Mouse (Mus musculus): ENCODE results near the gene Naa16. TPM values are rescaled to one million over a fixed set of nuclear protein-coding genes. Genes with fewer than 3 reads are reported as not detected.

Gene Naa16
- polyA plus RNA-seq, 1 experiment = 12.1 TPM

DNA sequence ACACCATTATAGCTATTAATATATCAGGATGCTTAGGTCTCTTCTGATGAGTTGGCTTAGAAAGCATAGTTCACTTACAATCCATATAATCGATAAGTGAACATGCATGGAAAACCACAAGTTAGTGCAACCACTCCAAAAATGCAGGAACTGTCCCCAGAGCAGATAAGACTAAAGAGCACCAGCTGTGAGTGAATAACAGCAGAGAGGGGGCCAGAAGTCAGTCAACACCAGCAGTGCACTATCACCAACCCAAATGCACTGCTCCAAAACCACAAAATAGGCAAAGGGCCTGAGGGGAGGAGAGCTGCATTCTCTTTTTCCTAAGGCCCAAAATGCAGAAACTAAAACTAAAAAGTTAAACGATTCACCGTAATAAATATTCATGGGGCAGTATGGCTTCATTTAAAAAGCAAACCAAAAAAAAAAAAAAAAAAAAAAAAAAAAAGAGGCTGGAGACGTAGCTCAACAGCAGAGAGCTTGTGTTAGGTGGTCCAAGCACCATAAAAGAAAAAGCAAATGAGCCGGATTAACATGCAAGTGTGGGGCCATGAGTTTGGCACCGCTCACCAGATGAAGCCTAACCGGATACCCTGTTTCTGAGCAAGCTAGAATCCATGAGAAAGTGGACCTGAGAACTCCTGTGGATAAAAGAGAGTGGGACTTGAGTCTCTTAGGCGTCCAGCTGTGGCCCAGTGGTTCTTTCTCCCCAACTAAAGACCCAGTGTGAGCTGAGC lies 77.0 kb downstream of the Naa16 start:
- H3K4me3 ChIP-seq (ENCODE audit: insufficient read depth, low read depth, low read length) = no peak overlapping the region
- no peak overlapping the region for H3K27ac ChIP-seq (replicated peaks; ENCODE audit: low read depth, low read length)
- H3K4me1 ChIP-seq (ENCODE audit: control insufficient read depth, insufficient read depth, insufficient read length, low read length) = no peaks in the 10 kb centered on the region

DNA sequence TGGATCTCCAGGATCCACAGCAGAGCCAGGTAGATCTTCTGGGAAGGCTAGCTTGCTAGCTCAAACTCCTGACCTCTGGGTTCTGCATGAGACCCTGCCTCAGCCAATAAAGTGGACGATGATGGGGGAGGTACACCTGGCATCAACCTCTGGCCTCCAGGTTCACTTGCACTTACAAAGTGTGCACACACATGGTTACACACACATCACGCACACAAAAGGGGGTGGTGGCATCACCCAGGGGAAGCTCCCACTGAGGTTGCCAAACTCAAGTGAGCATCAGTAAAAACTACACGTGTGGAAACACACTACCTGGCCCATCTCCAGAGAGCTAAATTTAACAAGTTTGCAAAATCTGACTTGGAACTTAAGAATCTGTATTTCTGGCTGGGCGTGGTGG lies 77.9 kb downstream of the Naa16 start:
- Histone ChIP-seq H3K27ac (replicated peaks; ENCODE audit: low read depth, low read length) (no peak overlapping the region), H3K4me3 (ENCODE audit: insufficient read depth, low read depth, low read length) (no peak overlapping the region), H3K4me1 (ENCODE audit: control insufficient read depth, insufficient read depth, insufficient read length, low read length) (no peaks in the 10 kb centered on the region)

DNA sequence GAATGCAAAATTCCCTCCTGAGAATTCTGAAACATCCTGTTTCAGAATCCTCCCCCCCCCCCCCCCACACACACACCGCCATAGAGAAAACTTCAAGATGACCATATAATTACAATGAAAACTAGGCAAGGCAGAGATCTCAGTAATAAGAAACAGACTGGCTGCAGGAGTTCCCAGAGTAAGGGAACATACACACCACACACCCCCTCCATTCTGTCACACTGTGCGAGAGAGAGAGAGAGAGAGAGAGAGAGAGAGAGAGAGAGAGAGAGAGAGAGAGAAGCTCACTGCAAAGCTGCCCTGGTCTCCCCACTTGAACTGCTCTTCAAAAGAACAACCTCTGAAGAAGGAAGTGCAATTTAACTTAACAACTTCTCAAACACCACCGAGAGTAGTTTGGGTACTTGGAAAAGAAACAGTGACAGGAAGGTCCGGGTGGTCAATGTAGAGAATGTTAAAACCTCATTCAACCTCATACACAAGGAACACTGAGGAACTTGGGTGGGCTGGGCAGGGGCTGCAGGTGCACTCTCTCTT lies 78.6 kb downstream of the Naa16 start:
- Histone ChIP-seq H3K4me1 (ENCODE audit: control insufficient read depth, insufficient read depth, insufficient read length, low read length) (no peaks in the 10 kb centered on the region), H3K4me3 (ENCODE audit: insufficient read depth, low read depth, low read length) (no peak overlapping the region), H3K27ac (replicated peaks; ENCODE audit: low read depth, low read length) (no peak overlapping the region)

DNA sequence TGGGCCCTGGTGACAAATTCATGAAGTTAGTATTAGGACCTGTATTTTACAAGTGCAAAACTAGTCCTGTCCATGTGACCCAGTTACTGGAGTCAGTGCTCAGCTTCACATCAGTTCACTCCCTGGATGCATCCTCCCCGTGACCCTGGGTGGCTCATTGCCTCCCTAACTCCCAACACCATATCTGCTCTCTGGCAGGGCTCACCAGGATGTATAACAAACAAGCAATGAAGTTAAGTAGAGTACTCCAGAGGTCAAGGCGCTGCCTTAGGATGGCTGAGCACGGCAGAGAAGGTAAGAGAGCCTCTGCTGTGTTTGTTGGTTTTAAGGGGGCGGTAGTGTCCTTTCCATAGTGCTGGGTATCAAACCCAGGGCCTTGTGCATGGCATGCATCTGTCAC lies 81.5 kb downstream of the Naa16 start:
- Histone ChIP-seq H3K27ac (replicated peaks; ENCODE audit: low read depth, low read length) (no peak overlapping the region), H3K4me3 (ENCODE audit: insufficient read depth, low read depth, low read length) (no peak overlapping the region), H3K4me1 (ENCODE audit: control insufficient read depth, insufficient read depth, insufficient read length, low read length) (no peaks in the 10 kb centered on the region)

DNA sequence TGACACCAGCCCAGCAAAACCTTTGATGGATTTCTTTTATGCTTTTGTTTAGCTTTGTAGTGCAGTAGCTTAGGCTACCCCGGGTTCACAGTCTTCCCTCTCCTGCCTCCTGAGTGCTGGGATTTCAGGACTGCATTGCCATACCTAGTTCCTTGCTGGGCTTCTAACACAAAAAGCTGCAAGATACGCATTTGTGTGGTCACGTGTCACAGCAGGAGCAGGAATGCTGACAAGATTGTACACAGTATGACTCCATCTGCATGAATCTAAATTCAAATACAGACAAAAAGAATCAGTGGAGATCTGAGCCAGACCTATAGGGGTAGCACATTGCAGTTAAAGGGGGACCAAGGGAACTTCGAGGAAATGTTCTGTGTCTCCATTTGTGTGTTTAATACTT lies 82.2 kb downstream of the Naa16 start:
- Histone ChIP-seq H3K4me1 (ENCODE audit: control insufficient read depth, insufficient read depth, insufficient read length, low read length) (no peaks in the 10 kb centered on the region), H3K27ac (replicated peaks; ENCODE audit: low read depth, low read length) (no peak overlapping the region), H3K4me3 (ENCODE audit: insufficient read depth, low read depth, low read length) (no peak overlapping the region)

DNA sequence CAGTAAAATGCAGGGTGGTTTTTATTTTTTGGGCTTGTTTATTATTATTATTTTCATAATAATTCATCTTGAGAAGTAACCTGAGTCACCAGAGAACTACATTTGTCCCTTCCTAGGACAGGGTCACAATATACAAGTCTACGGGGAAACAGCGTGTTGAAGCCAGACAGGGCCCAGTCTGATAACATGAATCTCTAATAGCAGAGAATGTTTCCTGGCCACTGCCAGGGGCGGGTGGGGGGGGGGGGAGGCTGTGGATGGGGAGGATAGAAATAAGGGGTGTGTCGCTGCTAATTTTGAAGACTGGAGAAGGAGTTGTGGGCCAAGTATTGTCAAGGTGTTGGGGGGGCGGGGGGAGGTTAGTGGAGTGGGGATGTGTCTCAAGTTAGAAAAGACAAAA lies 82.7 kb downstream of the Naa16 start:
- Histone ChIP-seq H3K27ac (replicated peaks; ENCODE audit: low read depth, low read length) (no peak overlapping the region), H3K4me3 (ENCODE audit: insufficient read depth, low read depth, low read length) (no peak overlapping the region), H3K4me1 (ENCODE audit: control insufficient read depth, insufficient read depth, insufficient read length, low read length) (no peaks in the 10 kb centered on the region)

DNA sequence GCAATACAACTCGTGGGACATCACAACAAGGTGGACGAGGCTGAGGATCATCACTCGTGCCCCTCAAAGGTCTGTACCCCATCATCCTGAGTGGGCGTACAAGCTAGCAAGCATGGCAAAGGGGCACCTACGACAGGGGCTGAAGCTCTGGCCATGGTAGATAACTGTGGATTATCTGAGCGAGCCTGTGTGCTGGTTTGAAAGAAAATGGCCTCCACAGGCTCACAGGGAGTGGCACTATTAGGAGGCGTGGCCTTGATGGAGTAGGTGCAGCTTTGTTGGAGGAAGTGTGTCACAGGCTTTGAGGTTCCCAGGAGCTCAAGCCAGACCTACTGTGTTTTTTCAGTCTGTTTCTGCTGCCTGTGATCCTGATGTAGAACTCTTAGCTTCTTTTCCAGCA lies 83.4 kb downstream of the Naa16 start:
- H3K4me3 ChIP-seq (ENCODE audit: insufficient read depth, low read depth, low read length) = no peak overlapping the region

DNA sequence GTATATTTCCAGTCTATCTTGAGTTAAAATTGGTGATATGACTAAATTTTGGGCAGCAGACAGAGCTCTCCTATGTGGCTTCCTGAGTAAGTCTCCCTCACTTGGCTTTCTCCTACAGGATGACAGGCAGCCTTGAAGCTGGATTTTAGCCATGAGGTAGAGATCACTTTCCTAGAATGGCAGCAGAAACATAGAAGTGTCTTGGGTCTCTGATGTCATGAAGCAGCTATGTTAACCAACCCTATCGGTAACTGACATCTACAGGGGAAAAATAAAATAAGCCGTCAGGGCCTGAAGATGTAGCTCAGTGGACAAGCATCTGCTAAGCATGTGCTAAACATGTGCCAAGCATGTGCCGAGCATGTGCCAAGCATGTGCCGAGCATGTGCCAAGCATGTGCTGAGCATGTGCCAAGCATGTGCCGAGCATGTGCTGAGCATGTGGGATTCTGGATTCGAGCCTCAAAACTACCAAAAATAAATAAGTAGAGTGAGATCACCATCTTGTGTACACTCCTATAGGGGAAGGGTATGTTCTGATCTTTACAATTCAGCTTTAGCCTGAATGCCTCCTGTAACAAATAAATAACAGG lies 85.6 kb downstream of the Naa16 start:
- no peaks in the 10 kb centered on the region for H3K4me1 ChIP-seq (ENCODE audit: control insufficient read depth, insufficient read depth, insufficient read length, low read length)
- no peak overlapping the region for H3K27ac ChIP-seq (replicated peaks; ENCODE audit: low read depth, low read length)
- H3K4me3 ChIP-seq (ENCODE audit: insufficient read depth, low read depth, low read length) = no peak overlapping the region

More for the DNA sequence above, 83.4 kb downstream of the Naa16 start:
- Histone ChIP-seq H3K4me1 (ENCODE audit: control insufficient read depth, insufficient read depth, insufficient read length, low read length) (no peaks in the 10 kb centered on the region), H3K27ac (replicated peaks; ENCODE audit: low read depth, low read length) (no peak overlapping the region)

DNA sequence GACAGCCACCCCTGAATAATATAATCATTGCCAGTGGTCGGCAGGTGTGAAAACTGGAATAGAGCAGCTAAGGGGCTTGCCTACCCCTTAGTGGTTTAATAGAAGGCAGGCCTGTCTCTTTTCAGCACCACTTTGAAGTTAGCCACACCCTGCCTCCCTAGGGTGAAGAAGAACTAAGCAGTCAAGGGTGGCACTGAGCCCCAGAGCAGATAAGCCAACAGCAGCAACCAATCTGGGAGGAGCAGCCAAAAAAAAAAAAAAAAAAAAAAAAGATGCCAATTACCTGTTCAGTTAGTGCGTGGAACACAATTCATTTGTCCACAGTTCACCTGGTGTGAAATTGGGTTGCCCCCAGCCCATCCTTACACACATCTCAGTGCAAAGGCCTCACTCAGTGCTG lies 87.4 kb downstream of the Naa16 start:
- Histone ChIP-seq H3K4me1 (ENCODE audit: control insufficient read depth, insufficient read depth, insufficient read length, low read length) (no peaks in the 10 kb centered on the region), H3K4me3 (ENCODE audit: insufficient read depth, low read depth, low read length) (no peak overlapping the region), H3K27ac (replicated peaks; ENCODE audit: low read depth, low read length) (no peak overlapping the region)

DNA sequence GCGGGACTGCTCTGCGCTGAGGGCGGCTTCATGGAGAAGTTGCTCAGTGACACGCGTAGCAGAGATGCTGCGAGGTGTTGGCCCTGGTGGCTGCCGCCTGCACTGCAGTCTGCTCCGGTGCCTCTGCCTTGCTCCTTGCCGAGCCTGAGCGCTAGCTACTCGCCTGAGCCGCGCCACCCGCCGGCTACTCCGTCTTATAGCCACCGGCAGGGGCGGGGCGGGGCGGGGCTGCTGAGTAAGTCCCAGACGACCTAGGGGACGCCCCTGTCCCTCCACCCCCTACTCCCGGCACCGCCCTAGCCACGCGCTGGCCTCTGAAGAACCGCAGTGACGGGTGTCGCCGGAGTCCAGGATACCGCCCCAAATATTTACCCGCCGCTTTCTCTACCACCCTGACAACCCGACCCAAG lies 89.1 kb downstream of the Naa16 start, which contains the start of gene Rgcc:
Gene Rgcc, minus strand, starts transcription at position 180 of the 410 bp plus-strand sequence.
- Histone ChIP-seq H3K4me3 (ENCODE audit: insufficient read depth, low read depth, low read length) (peak within 1 kb of the TSS; percentile 85), H3K4me1 (ENCODE audit: control insufficient read depth, insufficient read depth, insufficient read length, low read length) (no peaks in the 10 kb centered on the region), H3K27ac (replicated peaks; ENCODE audit: low read depth, low read length) (peak within 1 kb of the TSS; percentile 94)

DNA sequence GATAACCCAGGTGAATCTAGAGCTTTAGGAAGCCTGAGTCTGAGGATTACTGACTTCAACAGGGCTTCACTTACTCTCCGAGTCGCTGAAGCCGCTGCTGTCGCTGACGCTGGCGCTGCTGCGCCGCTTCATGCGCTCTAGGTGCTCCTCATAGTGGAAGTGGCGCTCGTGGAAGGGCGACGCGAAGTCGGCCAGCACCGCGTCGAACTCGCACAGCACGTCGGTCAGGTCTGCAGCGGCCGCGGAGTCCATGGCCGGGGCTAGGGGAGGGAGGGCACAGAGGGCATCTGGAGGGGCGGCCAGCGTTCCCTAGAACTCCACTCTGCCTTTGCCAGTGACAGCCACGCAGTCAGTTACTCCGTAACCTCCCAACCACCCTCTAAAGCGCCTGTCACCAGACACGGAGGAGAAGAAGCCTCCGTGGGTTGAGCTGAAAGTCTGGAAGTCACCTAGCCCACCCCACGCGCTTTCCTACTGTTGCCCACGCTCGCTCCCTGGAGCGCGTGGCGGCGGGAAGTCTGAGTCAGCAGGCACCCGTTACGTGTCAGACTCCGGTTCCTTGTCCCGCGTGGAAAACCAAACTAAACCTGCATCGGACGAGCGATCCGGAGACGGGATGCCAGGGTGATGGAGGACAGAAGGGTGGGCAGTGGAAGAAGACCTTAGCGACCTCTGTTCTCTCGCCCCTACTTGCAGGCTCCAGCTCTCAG lies 89.8 kb downstream of the Naa16 start:
- H3K4me1 ChIP-seq (ENCODE audit: control insufficient read depth, insufficient read depth, insufficient read length, low read length) = 0 out of 2 replicates have a peak, but pooled peaks cover under 1% of the 10 kb centered on the region
- peak overlapping the region; percentile 85 for H3K4me3 ChIP-seq (ENCODE audit: insufficient read depth, low read depth, low read length)
- H3K27ac ChIP-seq (replicated peaks; ENCODE audit: low read depth, low read length) = peak overlapping the region; percentile 94

DNA sequence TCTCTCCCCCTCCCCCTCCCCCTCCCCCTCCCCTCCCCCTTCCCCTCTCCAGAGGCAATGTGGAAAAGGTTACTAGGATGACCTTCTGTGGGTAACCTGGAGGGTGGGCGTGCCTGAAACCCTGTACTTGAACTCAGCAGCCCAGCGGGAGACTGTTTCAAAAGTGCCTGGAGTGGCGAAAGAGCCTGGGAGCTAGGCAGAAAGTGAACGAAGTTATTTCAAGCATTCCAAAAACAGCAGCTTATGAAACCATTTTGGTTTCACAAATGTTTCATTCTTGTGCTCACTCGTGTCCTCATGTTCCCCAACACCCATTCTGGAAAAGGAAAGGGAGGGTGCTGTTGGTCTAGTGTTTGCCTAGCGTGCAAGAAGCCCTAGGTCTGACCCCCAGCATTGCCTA lies 90.8 kb downstream of the Naa16 start:
- peak overlapping the region; percentile 94 for H3K27ac ChIP-seq (replicated peaks; ENCODE audit: low read depth, low read length)
- peak overlapping the region; percentile 85 for H3K4me3 ChIP-seq (ENCODE audit: insufficient read depth, low read depth, low read length)
- peaks cover 11% of the 10 kb centered on the region; the same call in 1 of the 2 replicates for H3K4me1 ChIP-seq (ENCODE audit: control insufficient read depth, insufficient read depth, insufficient read length, low read length)

DNA sequence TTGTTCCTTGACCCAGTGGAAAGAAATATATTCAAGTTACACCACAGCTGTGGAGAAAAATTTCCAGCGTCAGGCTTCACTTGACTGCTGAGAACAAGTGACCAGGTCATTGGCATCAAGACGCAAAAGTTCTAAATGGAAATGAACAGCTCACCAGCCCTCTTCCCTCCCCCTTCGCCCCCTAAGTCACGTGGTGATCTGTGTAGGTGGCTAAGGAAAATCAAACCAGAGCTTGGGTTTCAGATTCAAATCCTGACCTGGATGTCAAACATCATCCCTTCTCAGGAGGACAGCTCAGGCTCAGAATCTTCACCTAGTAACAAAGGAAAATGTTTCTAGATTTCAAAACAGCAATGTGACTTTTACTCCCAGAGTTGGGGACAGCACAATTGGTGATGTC lies 91.3 kb downstream of the Naa16 start:
- Histone ChIP-seq H3K4me3 (ENCODE audit: insufficient read depth, low read depth, low read length) (peak overlapping the region; percentile 66), H3K27ac (replicated peaks; ENCODE audit: low read depth, low read length) (peak overlapping the region; percentile 88), H3K4me1 (ENCODE audit: control insufficient read depth, insufficient read depth, insufficient read length, low read length) (peaks cover 11% of the 10 kb centered on the region; the same call in 1 of the 2 replicates)

DNA sequence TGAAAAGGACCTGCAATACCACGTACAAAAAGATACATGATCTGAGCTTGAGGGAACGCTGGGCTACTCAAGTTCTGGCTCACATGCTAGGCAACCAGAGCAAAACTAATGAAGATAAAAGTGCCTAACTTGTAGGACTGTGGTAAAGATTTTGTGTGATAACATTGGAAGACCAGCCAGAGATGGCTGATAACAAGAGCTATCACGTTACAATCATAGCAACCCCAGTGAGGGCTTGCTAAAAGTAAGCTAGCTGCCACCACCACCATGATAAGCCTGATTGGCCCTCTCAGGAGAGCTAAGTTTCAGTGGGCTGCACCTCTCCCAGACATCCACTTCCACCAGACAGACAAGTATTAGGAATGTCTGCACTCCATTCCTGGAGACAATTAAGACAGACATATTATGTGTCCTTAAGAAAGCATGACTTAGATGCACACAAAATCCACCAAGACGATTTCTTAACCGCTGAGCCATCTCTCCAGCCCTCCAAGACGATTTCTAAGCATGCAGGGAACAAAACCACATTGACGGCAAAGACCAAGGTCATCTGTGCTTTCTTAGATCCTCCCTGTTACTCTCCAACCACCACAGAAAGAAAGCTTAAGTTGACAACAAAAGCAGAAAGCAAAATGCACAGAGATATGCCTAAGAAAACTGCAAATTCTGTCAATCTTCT lies 92.1 kb downstream of the Naa16 start:
- H3K4me1 ChIP-seq (ENCODE audit: control insufficient read depth, insufficient read depth, insufficient read length, low read length) = peaks cover 11% of the 10 kb centered on the region; the same call in 1 of the 2 replicates
- H3K27ac ChIP-seq (replicated peaks; ENCODE audit: low read depth, low read length) = peak overlapping the region; percentile 88
- peak overlapping the region; percentile 66 for H3K4me3 ChIP-seq (ENCODE audit: insufficient read depth, low read depth, low read length)

DNA sequence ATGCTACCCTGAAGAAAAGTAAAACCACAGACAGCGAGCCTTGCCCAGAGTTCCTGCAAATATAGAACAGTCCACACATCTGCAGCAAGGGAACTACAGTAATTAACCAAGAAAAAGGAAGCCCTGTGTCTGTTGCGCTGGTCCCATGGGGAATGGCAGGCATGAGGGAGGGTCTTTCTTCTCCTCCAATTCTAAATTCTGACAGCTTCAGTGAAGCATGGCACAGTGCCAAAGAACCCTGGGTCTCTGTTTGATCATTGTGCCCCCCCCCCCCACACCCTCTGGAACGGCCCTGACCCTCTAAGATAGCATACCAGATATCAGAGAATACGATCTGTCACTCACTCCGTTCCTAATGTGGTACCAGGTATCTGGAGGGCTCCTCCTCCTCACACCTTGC lies 93.7 kb downstream of the Naa16 start:
- peaks cover 23% of the 10 kb centered on the region for H3K4me1 ChIP-seq (ENCODE audit: control insufficient read depth, insufficient read depth, insufficient read length, low read length)
- H3K27ac ChIP-seq (replicated peaks; ENCODE audit: low read depth, low read length) = peak overlapping the region; percentile 62
- peak overlapping the region; percentile 50 for H3K4me3 ChIP-seq (ENCODE audit: insufficient read depth, low read depth, low read length)

Measured in brown adipose tissue, adult 24 weeks (tissue).